Mouse (Mus musculus) T-cell, adult 2 months (primary cell): ENCODE measurements at regions not wholly inside any gene's neighbourhood (a gene's known extent, or its start where the extent isn't known, plus 50 kb on each side); places are given as distances from the start of the nearest gene placed in this dataset.

Experiments used
- DNase-seq: peaks from one replicate; pipeline ENCODE4 v3.0.0; 2022; ENCODE audit warnings: low spot score

DNA sequence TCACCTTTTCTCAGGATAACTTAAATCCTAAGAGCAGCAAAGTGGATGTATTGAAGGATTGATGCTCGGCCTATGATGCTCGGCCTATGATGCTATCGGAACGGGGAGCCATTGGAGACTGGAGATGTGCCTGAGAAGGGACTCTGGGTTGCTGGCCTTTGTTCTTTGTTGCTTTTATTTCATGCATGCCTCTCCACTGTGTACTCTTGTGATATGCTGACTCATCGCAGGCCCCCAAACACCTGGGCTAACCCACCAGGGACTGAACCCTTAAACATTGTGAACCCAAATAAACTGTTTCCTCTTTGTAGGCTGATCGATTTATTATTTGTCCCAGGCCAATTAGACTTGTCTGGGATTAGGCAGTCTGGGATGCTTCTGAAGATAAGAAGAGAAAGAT is 61.9 kb downstream of the Pdcl3 start:
- DNase-seq: no peak

DNA sequence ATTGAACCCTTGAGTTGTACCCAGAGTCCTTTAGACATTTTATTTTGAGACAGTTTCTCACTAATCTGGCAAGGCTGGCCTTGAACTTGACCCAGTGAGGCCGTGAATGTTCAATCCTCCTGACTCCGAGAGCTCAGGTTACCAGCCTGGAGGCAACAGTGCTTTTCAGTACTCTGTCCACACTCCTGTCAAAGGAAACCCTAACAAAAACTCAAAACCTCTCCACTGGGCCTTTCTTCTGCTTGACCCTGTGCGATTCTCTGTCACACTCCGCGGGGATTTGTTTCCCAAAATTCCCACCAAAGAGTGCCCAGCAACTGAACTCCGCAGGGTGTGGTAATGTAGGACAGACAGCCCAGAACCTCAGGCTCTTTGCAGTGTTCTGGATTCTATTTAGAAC is 71.9 kb downstream of the Pdcl3 start:
- no peak for DNase-seq

GRCm38 (mm10) chr1:39062509-39062908 is 77.1 kb downstream of the Pdcl3 start:
- DNase-seq: no peak

GRCm38 (mm10) chr1:39063666-39064385 is 78.4 kb downstream of the Pdcl3 start:
- DNase-seq: no peak

GRCm38 (mm10) chr1:39064781-39065180 is 79.4 kb downstream of the Pdcl3 start:
- no peak for DNase-seq

DNA sequence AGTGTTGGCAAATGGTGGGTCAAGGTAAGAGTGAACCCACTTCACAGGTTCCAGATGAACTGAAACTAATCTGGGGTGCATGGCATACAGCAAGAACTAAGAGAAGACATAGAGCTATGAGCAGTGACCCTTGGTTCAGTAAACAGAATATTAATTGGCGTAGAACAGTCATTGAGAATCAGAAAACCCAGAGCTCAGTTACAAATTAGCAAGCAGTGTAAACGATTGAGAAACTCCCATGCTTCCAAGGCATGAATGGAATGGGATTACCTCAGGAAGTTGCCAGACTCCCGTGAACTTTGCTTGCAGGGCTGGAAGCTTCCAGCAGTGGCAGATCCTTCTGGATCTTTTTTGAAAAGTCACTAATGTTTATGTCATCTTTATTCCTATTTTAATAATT is 82.5 kb downstream of the Pdcl3 start:
- DNase-seq: no peak

GRCm38 (mm10) chr1:39069086-39069655 is 83.8 kb downstream of the Pdcl3 start:
- DNase-seq: no peak

- DNase-seq: peak; percentile 25
These were observed 84.3 kb downstream of the Pdcl3 start for GRCm38 (mm10) chr1:39069676-39070075.

DNA sequence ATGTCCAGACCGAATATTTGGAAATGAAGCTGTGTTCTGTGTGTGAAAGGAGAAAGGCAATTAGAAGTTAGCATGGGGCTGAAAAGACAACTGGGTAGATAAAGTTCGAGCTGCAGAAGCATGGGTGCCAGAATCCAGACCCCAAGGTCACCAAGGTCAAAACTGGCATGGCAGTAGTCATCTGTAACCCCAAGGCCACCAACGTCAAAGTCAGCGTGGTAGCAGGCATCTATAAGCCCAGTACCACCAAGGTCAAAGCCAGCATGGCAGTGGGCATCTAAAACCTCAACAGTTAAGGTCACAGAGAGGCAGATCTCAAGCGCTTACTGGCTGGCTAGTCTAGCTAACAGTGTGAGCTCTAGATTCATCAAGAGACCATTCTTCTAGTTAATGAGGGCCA is 90.6 kb downstream of the Pdcl3 start:
- no peak for DNase-seq

GRCm38 (mm10) chr1:39078584-39079315 is 93.3 kb downstream of the Pdcl3 start:
- DNase-seq: no peak

DNA sequence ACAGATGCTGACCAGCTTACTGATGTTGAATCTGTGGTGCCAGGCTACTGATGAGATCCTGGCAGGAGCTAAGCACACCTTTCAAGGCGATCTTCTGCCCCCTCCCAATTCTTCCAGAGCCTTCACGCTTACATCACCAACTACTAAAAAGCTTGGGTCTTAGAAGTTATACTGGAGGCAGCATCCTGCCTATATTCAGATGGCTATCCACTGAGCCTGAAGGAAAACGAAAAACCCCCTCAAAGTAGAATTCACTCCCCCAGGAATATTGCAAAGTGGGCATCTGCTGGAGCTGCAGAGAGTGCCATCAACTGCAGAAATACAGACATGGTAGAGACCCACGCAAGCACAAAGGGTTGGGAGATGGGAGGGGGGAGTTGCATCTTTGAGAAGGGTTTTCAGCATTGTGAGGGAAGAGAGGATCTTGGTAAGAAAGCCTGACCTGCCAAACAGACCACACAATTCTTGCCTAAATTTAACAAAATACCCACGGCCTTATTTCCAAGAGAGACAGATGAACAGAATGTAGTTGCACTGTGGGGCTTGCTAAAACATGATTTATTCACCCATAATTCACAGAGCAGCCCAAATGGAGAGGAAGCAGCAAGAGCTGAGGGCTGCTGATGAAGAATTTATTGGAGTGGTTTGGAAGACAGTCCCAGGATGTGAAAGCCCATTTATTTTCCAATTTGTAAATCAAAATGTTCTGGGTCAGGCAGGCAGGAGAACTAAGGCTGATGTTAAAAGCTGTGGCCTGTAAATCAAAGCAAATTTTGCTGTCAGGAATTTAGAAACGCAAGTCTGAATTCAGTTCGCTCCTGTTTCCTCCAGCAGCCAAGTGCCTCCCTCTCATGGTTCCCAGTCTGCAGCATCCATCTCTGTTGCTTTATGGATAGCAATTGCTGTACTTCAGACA is 98.8 kb downstream of the Pdcl3 start:
- no peak for DNase-seq

DNA sequence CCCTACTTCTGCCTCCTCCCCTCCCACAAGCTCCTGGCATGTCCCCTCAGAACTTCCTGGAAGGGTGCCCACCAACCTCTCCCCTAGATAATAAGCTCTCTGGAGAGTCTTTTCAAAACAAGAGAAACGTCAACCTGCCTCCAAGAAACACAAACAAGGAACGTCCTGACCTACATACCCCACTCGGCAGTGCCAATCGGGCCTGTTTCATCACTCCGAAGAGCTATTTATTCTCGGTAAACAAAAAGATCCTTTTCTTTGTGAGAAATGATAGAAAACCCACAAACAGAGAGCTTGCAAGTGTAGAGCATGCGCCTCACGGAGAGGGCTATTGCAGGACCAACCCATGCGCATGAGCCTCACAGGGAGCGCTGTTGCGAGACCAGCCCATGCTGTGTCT is 100.9 kb downstream of the Pdcl3 start:
- DNase-seq: no peak

DNA sequence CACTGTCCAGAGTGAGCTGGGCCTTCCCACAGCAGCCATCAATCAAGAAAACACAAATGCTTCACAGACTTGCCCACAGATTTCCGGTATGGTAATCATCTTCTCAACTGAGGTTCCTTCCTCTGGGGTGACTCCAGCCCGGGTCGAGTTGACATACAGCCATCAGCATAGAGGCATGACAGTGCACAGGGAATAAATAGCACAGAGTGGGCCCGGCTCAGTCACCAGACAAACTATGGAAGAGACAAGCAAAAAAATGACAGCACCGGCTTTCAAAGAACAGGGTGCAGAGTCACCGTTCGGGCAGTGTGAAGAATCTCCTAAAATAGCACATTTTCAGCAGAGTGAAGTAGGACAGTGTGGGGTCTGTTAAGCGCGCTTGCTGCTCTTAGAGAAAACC is 103.7 kb upstream of the Npas2 start:
- peak; percentile 43 for DNase-seq

GRCm38 (mm10) chr1:39091121-39091520 is 102.4 kb upstream of the Npas2 start:
- DNase-seq: peak; percentile 65

- DNase-seq: no peak
These were observed 101.9 kb upstream of the Npas2 start for GRCm38 (mm10) chr1:39091638-39092037.

DNA sequence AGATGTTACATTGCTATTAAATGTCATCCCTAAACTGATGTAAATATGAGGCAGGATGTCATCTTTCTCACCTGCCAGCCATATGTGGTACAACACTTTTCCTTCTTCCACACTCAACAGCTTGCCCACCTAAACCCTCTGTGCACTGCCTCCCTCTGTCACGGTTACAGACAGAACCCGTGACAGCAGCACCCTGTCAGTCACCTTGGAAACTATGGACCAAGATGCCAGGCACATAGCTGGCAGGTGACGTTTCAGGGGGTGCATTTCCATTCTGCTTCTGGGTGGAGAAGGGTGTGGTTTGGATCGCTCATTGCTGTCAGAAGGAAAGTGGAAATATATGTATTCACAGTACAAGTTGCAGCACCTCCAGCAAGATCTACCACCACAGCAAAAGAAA is 100.2 kb upstream of the Npas2 start:
- no peak for DNase-seq

- no peak for DNase-seq
These were observed 99.5 kb upstream of the Npas2 start for GRCm38 (mm10) chr1:39094001-39094400.

GRCm38 (mm10) chr1:39095901-39096300 is 97.6 kb upstream of the Npas2 start:
- DNase-seq: no peak

GRCm38 (mm10) chr1:39096726-39097125 is 96.8 kb upstream of the Npas2 start:
- DNase-seq: no peak

DNA sequence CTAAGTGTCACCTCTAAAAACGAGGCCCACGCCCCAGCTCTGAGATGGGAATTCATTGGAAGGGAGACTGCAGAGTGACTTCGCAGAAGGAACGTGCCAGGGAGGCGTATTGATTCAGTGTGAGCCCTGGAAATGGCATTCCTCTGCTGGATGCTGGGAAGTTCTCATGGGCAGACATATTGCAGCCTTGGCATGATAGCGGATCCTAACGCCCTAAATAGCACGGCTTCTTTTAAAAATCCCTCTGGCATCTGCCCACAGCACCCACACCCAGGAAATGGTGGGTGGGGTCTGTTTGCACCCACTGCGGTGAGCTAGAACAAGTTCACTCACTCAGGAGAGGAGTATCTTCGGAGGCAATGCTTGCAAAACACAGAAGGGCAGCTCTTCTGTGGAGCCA is 96.0 kb upstream of the Npas2 start:
- peak; percentile 60 for DNase-seq

DNA sequence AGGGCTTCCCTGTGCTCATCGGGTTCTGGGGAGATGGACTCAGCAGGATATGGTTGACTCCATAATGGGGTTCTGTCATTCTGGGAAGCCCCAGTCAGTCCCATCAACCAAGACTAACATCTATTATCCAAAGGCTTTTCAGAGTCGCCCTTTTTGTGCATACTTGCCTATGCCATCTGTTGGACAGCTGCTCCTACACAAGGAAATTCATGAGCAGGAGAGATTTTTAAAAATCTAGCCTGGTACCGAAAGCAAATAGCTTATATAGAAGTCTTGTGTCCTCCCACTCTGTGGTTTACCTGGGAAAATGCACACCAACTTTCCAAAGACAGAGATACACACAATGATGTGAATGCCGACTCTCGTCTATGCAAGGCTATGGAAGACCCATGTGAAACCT is 95.4 kb upstream of the Npas2 start:
- DNase-seq: no peak

DNA sequence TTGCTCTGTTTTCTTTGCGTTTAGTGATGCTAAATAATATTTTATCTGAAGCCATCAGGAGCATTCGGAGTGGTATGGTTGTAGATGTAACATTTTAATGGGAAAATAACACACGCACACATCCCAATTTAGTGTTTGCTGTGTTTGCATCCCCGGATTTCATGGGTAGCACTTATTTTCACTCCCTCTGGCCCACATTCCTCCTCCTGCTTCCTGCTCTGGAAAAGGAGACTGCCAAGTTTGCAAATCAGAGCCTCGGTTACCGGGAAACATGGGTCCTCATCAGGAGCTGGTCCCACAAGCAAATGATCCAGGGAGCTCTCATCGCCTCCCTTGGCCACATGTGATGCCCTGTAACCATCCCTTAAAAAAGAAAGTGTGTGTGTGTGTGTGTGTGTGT is 94.3 kb upstream of the Npas2 start:
- DNase-seq: no peak
